Mouse (Mus musculus) gastrocnemius, postnatal 14 days (tissue): Measurements from ENCODE around the gene Dmgdh. TPM values are rescaled to one million over a fixed set of nuclear protein-coding genes. Genes with fewer than 3 reads are reported as not detected.

Source experiments
- DNase-seq: peaks from one replicate; pipeline ENCODE4 v3.0.0; 2021; ENCODE audit warnings: mixed read lengths
- intact Hi-C: fragments of 180-260 bp; cut with DNase I; formaldehyde crosslinking; loops from one replicate; pipeline ENCODE4 v1.15.1; 2025; ENCODE audit warnings: low total_unique reads
- microRNA-seq, 2 experiments: library from miRNA; unstranded; fragments of <30 nt; microRNA quantifications; one replicate each; pipeline ENCODE4 v1.2.0; 2021
- total RNA-seq, 2 experiments: library from RNA; stranded (reverse); gene quantifications; 2 replicates each; pipeline ENCODE4 v1.2.3; 2021

Dmgdh gene
- total RNA-seq, 2 experiments from 2014 or later, result not detected

DNA sequence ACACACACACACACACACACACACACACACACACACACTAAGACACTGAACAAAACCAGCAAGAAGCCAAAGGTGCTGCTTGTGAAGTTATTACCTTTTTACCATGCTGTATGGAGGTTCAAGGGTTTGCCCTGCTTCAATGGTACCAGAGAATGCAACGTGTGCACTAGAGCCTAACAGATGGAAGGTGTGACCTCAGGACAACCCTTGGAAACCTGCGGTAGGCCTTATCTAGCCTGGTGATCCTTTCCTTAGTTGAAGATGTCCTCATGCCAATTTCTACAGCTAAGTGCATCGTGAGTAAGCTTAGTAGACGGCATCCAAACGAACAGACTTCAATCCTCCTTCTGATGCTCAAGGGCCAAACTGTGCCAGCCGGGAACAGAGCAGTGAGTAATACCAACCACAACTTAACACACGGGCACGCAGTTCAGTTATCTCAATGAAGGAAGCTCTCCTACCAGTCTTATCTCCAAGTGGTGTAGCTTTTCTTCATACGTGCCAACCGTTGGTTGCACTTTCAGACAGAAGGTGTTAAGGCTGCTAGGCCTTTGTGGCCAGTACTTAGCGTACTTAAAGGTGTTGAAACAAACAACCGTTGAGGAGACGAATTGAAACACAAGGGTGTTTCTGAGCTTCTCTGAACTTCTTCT is 90.2 kb downstream of the Dmgdh start:
- intact Hi-C loops, result no loop called here
- DNase-seq, result no peak

DNA sequence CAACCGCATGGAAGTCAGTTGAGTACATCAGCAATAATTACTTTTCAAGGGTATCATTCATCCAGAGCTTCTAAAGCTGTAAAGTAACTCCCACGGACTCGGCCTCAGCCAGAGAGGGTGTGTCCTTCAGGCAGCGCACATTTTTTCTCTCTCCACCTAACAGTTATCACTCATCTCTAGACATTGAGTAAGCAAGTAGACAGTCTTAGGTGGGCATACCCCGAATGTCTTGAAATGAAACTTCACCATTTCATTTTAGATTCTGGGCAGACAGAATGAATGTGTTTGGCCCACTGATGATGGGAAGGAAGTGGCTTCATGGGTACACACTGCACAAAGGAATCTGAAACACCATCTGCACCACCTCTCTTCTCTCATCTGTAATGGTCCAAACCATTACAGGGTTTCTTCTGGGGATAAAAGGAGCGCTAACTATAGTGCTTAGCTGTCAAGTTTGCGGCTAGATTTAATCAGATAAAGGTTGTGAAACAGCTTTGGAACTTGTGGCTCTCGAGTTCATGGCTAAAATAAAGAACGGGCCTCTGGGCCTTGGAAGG is 96.9 kb downstream of the Dmgdh start:
- DNase-seq, result no peak
- intact Hi-C loops, result no loop called here

DNA sequence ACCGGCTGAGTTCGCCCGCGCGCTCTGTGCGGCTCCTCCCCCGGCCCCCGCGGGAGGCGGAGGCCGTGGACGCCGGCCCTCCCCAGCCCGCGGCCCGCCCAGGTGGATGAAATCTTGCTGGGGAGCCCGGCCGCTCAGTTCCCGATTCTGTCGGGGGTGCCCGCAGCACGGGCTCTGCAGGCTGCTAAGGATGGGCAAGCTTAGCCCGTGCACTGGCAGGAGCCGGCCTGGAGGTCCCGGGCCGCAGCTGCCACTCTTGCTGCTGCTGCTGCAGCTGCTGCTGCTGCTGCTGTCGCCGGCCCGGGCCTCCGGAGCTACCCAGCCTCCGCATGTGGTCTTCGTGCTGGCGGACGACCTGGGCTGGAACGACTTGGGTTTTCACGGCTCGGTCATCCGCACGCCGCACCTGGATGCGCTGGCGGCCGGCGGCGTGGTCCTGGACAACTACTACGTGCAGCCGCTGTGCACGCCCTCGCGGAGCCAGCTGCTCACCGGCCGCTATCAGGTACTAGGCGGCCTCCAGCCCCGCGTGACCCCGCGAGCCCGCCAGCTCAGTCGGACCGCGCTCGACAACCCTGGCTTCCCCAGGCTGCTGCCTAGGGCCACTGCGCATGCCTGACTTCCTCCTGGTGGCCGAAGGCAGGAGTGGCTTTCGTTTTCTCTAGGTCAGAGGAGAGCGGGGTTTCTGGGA is 97.5 kb downstream of the Dmgdh start, which contains the start of gene Arsb:
Gene Arsb (plus strand): TSS at position 43 of the 691 bp plus-strand sequence.
- intact Hi-C loops, result no loop called here
- DNase-seq, result peak; percentile 91

DNA sequence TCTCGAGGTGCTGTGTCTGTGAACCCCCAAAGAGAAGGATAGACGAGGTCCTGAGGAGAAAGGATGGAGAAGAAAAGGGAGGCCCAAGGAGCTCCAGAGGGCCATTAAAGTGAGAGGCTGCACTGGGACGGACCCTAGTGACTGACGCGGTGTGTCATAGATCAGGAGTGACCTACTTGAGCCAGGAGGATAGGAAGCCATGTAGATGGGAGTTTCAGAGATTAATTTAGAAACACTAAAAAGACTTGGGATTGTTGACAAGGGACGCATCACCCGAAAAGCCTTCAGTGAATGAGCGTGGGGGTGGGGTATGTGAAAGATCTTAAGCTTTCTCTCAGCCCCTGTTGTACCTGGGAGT is 98.0 kb downstream of the Dmgdh start:
- no peak for DNase-seq
- intact Hi-C loops, result no loop called here

DNA sequence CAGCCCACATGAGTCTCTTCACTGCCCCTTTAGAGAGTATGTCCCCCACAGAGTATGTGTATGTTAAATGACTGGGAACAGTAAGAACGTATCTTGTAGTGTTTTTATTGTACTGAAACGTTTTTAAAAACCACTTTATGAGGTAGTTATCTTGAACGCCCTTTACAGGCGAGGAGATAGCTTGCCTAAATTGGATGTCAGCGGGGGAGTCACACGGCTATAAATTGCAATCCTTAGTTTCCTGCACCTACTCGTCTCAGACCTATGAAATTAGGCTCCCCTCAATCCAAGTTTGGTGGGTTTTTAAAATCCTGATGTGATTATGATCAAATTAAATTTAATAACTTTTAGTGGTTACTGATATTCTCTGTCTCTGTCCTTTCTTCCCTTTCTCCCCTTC is 98.6 kb downstream of the Dmgdh start:
- intact Hi-C loops, result no loop called here

DNA sequence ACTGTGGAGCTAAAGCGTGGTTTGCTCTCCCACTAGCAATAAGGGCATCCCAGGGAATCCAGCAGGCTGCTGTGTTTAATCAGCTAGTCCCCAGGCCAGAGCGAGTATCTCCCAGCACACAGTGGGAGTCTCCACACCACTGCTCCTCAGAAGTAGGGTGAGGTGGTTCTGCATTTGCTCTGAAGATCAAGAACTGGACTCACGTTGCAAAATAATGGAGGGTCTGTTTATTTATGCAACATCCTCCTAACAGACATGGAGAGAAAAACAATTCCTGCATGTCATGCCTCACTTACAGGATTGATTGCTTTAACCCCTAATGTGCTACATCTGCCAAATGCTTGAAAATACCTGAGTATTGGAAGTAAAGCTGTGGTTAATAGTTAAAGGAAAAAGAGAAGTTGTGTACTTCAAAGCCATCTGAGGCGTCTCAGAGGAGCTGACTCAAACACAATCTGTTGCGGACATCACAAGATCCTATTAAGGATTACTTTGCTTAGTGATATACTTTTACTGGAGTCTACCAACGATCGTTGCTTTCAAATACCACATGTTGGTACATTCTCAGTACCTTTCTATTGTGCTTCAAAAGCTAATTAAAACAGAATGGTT is 99.6 kb downstream of the Dmgdh start:
- intact Hi-C loops, result no loop called here

More for the DNA sequence above, 98.6 kb downstream of the Dmgdh start:
- no peak for DNase-seq

DNA sequence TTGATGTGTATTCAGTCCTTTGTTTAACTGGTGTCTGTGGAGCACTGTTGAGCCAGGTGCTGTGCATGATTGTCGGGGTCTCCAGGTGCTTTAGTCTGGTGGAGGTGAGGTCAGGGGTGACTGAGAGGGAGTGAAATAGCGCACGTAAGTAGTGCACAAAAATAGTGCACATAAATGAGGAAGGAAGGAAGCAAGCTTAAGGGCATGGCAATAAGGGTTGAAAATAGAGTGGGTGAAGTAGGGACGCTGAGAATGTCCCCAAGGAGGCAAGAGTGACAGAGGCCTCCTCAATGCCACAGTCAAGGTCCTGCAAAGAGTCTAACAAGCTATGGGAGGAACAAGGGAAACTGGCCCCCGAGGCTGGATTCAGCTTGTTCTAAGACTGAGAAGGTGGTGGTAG is 108.6 kb downstream of the Dmgdh start:
- intact Hi-C loops, result no loop called here
- no peak for DNase-seq

More for the DNA sequence above, 99.6 kb downstream of the Dmgdh start:
- DNase-seq, result no peak

DNA sequence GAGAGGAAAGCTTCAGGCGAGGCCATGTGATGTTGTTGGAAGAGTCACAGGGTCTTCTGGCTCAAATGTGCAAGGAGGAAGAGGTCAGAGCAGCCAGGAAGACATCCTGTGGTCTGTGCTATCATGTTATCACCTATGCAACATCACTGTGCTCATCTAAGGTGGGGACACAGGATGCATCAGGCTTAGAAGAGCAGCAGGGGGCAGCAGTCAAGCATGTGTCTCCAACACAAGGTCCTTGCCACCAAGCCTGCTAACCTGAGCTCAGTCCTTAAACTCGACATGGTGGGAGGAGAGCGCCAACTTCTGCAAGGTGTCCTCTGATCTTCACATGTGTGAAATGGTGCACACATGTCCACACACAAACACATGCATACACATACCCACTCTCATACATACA is 111.1 kb downstream of the Dmgdh start:
- DNase-seq, result no peak
- intact Hi-C loops, result no loop called here

DNA sequence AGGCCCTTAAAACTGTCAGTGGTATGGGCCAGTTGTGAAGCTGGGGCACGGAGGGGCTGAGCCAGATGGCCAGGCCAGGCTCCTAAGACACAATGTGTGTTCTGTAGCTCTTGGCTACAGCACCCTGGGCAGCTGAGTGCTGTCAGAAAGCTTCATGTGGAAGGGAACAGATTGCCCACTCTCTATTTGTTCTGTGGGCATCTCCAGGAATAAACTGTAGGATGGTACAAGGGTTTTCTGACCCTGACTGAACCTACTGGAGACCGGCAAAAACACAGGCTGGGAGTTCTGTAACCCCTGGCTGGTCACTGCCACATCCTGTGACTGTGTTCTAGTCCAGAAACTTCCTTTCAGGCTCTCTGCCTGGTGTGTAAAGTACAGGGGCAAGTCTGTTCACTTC is 111.8 kb downstream of the Dmgdh start:
- no peak for DNase-seq
- intact Hi-C loops, result no loop called here

DNA sequence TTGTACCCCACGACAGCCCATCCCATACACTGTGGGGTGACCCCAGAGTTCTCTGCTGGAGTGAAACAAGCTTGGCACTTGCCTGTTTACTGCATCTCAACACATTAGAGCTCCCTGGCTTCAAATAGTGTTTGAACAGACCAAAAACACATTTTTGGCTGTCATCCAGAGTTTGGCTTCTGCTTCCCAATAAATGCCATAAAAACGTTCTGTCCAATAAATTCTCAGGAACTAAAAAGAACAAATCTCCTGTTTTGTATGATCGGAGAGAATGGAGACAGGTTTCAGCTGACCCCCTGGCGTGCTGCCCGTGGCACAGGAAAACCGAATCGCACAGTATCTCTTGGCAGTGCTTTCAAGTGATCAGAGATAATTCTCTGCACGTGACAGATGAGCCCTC is 113.4 kb downstream of the Dmgdh start:
- intact Hi-C loops, result no loop called here
- DNase-seq, result no peak

DNA sequence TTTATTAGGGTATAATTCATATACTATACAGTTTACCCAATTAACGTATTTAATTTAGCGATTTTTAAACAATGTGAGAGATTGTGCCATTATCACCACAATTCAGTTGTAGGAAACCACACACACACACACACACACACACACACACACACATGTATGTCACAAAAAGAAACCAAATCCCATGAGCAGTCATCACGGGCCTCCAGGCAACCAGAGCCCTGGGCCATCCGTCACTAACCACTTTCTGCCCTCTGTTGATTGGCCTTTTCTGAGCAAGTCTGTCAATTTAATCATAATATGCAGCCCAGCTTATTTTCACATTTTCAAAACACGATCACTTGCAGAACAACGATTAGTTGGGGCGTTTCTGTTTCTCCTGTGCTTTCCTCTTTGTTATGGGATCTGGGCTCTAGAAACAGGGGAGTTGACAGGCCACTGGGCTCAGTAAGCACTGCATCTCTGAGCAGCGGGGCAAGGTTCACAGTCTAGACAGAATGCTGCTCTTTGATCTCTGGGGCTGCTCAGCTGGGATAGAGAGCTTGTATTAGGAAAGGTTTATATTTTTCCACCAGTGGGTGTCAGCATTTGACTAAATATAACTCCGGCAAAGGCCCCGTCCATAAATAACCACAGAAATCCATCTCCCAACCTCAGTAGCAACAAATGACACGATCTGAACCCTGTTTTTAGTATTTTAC is 118.9 kb downstream of the Dmgdh start:
- peak; percentile 19 for DNase-seq
- intact Hi-C loops, result loop anchor here (10.0 kb wide), 2 partner anchors 272 to 412 kb away; no protein-coding TSS in a partner anchor

DNA sequence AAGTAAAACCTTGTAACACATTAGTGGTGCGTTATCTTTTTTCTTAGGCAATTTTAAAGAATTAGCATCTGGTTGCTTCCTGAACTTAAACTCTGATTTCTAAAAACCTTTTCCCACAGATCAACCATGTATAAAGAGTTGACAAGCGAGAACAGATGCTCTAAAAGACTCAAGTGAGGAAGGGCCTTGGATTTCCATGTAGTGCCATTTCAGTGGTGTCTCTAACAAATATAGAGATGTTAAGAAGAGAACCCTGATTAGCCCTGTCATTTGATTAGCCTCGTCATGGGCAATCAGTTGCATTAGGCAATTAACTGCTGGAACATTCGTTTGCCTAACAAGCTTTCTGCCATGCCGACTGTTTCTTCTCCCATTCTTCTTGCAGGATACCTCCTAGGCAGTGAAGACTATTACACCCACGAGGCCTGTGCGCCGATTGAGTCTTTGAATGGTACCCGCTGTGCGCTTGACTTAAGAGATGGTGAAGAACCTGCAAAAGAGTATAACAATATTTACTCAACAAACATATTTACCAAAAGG is 119.5 kb downstream of the Dmgdh start:
- DNase-seq, result no peak
- intact Hi-C loops, result loop anchor here (10.0 kb wide), 2 partner anchors 271 to 411 kb away; no protein-coding TSS in a partner anchor

DNA sequence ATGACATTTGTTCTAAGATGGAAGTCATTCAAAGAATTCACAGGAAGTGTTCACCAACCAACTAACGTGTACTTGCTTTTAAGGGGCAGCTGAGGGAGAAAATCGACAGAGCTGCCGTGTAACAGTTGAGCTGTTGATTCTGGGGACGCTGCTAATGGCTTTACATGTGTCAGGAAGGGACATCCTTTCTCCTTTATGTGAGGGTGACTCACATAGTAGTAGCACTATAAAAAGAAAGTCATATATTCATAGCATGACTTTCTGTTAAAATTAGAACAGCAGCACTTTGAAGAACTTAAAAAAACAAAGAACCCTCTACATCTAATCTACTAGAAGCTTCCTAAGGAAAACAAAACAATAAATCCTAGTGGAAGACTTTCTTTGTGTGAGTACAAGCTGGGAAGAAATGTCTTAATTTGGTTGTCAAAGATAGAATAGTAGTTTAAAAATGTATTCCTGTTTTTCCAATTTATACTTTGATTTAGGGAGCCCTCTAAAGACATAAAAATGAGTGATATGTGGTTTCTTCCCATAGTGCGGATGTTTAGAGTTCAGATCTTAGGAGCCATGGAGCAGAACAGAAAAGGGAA is 122.9 kb downstream of the Dmgdh start:
- no peak for DNase-seq
- intact Hi-C loops, result loop anchor here (10.0 kb wide), 2 partner anchors 268 to 408 kb away; no protein-coding TSS in a partner anchor

Small RNA genes lying within 50 kb of the gene (microRNA-seq; reads per million reads assigned to microRNA genes)
- gene Mir5624, result 0 reads per million in 2 experiments

Other genes with a start within 250 kb of the Dmgdh start
- 10 to 100 TPM; 19.4 to 25.9 TPM for gene Jmy, start 174.6 kb upstream of the Dmgdh start, total RNA-seq
- gene Bhmt, start 36.5 kb upstream of the Dmgdh start, total RNA-seq, result under 1 TPM in 1 of 2 experiments, not detected in 1; 0.11 TPM
- gene Bhmt2, start 131 bp upstream of the Dmgdh start, total RNA-seq, result not detected
- gene Arsb, start 97.2 kb downstream of the Dmgdh start, total RNA-seq, result 1 to 10 TPM; 6.1 to 7.9 TPM